Mouse (Mus musculus) ovary, adult 18-20 months (tissue): ENCODE data around the gene Snd1.

Source experiments
- DNase-seq: peaks from one replicate; pipeline ENCODE4 v3.0.0; 2022; ENCODE audit warnings: low spot score, mixed read lengths

Snd1 gene

DNA sequence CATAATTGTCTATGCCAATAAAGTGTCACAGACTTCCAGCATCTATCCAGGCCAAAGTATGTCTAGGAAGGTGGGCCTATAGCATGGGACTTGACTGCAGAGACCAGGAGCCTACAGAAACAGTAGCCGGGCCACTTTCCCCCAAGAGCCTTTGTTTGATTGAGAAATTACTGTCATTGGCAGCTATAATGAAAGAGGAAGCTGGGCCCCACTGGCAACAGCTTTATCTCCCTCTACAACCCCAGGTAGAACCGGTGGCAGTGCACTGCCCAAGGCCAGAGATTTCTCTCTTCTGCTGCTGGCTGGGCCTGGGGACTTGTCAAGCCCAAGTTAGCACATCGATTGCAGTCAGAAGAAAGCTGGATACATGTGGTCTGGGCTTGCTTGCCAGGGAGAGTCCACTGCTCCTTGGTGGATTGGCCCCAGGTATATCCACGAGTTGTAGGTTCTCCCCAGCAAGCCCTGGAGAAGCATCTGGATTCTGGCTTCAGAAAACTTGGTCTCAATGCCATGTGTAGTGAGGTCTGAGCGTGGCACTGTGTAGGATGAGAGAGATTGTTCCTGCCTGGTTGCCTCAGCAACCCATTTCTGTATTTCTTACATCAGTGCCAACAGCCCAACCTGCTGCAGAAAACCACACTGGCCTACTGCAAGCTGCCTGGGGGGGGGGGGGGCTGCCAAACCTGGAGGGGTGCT, 396.9 kb downstream of the Snd1 start:
- DNase-seq: no peak

DNA sequence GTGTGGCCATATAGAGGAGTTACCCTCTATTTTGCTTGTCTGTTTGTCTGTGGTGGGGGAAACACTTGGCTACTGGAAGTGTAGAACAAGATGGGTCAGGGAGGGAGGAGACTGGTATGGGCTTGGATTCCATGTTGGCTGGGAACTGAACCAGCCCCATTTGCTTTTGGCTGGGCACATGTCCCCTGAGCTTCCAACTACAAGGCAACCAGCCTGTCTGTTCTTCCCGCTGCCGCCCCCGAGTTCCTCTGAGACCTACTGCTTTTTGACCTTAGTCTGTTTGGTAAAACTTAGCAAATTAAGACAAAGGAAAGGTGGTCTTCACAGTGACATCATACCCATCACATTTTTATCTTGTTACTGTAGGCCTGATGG, 397.5 kb downstream of the Snd1 start:
- no peak for DNase-seq

DNA sequence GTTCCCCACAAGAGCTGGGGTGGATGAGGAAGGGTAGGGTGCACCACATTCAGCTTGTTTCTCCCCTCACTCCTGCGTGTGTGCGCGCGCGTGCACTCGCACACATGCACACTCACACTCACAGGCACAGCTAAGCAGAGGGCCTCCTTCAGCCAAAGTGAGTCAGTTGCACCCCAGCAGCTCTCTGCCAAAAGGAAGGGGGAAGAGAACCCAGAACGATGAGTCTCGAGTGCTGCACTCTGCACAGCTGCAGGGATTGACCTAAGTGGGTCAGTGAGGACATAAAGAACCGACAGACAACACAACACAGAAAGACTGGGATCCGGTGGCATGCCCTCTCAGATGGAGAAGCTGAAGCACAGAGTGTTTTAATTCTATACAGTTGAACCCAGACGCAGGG, 399.1 kb downstream of the Snd1 start:
- DNase-seq: no peak

DNA sequence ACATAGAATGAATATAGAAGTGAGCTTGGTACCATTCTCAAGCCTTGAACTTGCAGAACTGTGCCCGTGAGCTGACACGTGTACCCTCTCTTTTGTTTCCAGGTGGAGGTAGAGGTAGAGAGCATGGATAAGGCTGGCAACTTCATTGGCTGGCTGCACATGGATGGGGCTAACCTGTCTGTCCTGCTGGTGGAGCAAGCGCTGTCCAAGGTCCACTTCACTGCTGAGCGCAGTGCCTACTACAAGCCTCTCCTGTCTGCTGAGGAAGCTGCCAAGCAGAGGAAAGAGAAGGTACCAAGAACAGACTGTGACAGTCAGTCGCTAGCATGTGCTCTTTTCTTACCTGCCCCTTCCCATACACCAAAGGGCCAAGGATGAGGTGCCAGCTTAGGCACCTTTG, 399.8 kb downstream of the Snd1 start:
- no peak for DNase-seq

DNA sequence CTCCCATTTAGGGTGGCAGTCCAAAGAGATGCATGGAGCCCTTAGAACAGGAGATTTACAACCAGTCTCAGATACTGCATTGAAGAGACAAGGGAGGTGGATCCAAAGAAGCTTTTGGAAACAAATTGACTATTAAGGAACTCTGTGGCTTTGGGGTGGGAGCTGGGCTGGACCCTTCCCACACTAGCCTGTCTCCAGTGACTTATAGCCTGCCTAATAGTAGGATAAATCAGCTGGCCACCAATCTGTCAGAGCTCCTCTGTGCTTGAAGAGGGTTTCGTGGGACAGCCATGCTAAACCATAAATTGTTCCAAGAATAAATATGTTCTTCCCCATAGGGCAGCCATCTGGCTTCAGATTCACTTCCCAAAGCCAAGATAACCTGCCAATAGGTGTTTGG, 400.4 kb downstream of the Snd1 start:
- DNase-seq: no peak

DNA sequence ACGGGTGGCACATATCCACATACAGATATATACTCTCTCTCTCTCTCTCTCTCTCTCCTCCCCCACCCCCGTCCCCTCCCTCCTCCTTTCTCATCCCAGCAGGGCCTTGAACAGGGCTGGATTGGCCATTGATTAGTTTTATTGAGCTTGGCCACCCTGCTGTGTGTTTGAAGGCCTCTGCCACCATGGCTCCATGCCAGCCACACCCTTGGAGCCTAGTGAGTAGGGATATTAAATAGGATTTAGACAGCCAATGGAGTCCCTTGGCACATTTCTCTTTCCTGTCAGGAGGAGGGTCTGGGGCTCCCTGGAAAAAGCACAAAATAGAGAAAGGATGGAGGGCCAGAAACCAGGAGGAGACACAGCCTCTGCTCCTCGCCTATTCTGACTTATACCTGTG, 401.6 kb downstream of the Snd1 start:
- DNase-seq: no peak

DNA sequence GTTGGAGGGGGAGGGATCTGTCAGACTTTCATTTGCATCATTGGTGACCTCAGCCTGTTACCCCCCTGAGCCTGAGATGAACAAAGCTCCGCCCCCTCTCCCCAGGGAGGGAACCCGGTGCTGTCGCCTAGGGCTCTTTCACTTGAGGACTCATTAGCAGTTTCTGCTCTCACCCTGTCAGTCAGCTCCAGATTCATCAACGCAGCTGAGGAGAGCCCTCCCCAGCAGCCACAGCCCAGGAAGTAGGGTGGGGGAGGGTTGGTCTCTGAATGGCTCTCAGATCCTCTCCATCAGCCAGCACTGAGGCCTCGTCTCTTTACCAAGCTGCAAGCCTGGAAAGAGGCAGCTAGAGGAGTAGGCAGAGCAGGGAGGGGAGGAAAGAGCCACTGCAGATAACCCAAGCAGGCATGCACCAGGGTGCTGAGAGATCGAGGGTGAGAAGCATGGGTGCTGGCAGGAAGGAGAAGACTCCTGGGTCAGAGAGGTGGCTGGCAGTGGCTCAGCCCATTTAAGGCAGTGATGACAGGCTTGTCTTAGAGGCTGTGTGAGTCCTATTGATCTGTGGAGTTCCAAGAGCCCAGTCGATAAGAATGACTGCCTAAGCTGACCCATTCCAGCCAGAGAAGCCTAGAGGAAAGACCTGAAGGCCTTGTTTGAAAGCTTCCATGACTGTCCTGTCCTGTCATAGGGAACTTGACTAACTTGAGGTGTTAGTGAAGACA, 403.2 kb downstream of the Snd1 start:
- no peak for DNase-seq

DNA sequence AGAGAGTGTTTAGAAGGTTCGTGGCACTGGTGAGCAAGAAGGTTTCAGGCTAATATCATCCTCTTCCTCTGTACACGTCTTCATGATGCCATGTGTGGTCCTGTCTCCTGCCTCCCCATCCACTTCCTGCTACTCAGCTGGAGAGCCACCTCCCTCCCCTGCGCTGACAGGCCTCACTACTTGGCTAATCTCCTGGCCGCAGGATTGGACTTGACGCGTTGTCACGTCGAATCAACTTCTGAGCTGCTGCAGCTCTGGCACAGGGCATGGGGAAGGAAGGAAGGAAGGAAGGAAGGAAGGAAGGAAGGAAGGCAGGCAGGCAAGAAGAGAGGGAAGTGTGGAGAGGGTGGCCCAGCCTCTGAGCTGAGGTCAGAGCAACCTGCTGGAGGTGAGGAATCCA, 404.4 kb downstream of the Snd1 start:
- no peak for DNase-seq

DNA sequence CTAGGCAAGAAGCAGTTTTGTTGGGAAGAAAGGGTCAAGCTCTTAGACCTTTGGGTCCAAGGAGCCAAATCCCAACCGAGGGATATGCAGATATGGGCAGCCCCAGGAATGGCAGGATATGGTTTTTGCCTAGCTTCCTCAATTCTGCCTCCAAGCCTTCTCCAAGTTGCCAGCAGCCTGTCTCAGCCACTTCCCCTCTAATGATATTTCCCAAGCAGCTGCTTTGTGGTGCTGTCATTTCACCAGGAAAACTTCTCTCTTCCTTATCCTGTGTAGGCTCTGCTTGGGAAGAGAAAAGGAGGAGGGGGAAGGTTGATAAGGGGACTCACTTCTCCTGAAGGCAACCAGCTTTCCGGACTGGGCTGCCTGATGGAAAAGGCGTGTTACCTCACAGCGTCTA, 406.0 kb downstream of the Snd1 start:
- no peak for DNase-seq

DNA sequence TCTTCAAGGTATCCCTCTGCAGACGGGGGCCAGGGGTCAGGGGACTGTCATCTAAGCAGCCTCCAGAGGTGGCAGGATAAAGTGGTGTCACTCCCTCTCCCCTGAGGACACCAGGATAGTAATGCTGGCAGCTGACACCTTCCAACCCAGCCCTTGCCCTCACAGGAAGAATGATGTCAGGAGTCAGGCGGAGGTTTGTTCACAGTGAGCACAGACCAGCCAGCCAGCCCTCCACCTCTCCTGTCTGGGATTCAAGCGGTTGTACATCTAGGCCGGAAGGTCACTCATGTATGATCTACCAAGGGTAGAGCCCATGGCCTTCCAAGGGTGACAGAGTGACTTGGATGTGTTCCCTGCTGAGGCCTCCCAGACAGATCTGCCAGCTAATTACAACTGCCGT, 408.6 kb downstream of the Snd1 start:
- no peak for DNase-seq

DNA sequence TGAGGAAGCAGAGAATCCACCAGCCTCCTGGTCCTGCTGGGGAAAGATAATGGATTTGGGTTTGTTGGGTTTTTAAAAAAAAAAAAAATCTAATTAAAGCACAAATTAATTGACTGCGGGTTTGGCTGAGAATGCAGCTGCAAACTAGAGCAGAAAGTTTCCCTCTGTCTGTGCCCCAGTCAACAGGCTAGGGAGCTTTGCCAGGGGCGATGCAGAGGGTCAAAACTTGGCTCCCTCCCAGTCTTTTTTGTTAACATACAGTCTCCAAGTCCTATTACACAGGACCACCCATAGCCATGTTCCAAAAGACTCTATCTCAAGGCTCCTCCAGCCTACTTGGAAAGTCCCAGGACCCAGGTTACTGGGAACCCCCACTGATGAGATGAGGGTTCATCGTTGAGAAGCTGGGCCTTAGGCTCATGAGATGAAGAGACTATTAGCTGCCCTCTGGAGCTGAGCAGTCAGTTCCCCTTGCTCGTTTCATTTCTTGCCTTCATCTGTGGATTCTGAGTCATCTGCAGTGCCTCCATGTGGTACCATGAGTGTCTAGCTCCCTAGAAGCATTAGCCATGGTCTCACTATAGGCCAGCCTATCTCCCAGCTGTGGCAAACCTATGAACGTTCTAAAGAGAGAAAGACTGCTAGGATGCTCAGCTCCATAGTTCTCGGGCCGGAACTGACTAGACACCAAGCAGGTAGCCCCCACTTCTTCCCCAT, 411.9 kb downstream of the Snd1 start:
- no peak for DNase-seq

DNA sequence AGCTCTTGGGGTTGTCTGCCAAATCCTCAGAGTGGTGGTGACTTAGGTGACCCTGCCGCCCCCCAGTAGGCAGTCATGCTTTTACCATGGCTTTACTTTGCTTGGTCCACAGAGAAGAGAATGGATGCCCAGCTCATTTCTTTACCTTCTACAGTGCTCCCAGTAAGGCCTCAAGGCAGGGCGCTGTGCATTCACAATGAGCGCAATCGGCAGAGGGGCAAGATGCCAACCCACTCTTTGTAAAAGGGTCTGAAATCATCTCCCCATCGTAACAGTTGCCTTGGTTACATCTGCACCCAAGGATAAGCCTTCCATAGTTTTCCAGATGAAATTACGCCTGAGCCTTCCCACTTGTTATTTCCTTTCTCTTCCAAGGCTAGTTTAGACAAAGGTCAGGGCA, 415.5 kb downstream of the Snd1 start:
- no peak for DNase-seq

DNA sequence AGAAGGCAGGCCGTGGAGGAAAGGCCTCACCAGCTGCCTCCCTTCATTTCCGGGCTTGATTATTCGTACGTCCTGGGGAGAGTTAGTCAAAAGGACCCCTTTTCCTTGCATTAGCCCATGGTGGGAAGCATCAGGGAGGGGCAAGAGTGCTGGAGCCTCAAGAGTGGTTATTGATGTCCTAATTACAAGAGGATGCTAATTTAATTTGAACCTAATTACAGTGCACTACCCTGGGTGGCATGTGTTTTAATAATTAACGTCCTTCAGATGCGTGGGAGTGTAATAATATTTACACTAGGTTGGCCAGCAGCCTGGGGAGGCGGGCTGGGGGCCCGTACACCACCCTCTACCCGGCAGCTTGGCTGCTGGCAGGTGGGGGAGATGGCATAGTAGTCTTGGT, 416.5 kb downstream of the Snd1 start:
- no peak for DNase-seq

DNA sequence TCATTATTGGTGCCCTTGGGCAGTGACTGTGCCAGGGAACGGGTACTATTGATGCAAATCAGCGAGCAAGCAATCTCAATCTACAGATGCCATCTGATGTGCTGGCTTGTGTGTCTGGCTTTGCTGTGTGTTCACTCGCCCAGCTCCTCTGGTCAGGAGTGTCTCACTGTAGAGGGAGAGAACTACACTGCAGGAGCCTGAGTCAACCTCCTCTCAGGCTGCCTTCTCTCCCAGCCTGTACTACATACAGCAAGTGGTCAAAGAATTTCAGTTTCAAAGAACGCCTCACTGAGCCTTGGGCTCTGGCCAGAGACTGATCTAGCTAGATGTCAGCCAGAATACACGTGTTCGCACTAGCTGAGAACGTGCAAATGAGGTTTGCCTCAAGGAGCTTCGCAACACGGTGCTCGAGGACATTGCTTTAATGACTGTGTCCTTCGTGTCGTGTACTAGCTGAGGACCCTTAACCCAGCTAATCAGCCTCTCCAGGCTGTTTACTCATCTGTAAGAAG, 420.1 kb downstream of the Snd1 start:
- DNase-seq: no peak

DNA sequence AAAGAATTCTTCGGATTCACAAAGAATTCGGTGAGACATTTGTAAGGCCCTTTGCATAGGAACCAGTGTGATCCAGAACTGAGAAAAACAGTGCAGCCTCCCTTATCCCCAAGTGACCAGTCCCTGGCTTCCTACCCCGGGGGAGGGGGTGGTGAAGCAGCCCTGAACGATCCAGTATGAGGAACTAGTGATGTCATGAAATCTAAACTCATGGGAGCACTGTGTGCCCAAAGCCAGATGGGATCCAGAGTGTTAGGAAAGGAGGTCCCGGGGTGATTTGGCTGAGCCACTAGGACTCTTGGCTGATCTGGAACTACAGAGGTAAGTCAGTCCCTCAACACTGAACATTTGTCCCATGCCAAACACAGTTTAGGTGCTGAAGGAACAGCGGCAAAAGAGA, 420.8 kb downstream of the Snd1 start:
- DNase-seq: no peak

DNA sequence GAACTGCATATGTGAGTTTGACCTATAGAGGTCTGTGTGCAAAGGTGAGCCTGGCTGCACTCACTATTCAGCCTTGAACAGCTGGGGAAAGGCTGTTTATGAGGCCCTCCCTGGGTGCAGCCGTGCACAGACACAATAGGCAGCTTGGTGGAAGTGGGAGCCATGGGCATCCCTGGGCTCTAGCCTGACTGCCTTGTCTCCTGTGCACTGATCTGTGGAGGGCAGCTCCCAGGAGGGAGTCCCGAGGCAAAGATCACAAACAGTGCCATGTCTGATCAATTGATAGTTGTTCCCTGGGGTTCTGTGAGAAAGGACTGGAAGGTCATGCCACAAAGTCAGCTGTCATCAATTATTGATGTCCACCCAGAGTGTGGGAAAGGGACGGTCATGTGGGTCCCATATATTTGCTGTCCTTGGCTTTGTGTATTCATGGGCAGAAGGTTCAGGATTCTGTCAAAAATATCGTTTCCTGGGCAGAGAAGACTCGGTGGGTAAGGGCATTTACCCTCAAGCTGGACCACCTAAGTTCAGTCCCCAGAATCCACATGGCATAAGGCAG, 421.9 kb downstream of the Snd1 start:
- no peak for DNase-seq

DNA sequence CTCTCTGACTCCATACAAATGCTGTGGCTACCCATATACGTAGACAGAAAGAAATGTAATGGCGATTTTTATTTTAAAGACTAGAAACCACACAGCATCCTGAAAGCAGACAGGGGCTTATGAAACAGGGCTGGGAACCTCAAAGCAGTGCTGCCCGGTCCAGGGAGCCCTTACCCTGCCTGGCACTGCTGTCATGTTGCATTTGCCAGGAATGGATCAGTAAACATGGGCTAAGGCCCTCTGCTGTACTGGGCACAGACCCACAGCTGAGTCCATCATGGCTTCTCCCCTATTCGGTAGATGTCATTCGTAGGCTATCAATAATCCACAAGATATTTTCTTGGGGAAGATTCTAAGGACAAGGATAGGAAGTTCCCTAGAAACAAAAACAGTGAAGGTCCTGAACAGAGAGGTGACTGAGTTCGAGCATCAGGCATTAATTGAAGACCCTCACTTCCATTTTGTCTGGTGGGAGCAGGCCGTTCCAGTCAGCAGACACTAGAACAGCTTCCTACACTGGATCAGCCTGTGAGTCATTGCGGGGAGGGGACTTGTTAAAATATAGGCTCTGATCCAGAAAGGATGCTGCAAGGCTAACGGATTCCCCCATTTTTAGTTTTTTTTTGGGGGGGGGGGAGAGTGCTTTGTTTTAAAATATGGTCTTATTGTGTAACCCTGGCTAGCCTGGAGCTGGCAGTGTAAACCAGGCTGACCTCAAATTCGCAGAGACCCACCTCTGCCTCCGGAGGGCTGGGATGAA, 422.6 kb downstream of the Snd1 start:
- DNase-seq: no peak

DNA sequence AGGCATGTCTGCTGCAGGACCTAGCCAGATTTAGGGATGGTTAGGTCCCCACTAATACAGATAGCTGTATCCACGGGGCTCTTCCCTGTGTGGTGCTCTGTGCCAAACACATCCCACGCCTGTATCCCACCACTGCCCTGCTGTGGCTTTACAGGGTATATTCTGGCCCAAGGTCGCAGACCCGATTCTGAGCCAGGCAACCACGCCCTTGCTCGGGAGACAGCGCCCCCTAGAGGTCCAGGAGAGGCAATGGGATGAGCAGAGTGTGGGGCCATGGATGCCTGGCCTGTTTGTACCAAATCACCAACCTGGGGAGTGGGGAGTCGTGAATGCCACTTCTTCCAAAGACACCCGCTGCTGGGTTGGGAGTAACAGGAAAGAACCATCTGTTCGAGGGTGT, 423.9 kb downstream of the Snd1 start:
- DNase-seq: no peak

DNA sequence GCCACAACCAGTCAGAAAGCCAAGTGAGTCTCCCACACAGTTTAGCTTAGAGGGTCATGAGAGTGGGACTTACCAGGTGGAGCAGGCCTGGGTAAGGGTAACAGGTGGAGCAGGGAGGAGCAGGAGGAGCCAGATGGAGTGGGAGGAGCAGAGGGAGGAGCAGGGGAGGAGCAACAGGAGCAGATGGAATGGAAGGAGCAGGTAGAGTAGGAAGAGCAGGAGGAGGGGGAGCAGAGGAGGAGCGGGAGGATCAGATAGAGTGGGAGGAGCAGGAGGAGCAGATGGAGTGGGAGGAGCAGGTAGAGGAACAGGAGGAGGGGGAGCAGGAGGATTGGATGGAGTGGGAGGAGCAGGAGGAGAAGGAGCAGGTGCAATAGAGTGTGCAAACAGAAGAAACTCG, 427.6 kb downstream of the Snd1 start:
- DNase-seq: no peak

DNA sequence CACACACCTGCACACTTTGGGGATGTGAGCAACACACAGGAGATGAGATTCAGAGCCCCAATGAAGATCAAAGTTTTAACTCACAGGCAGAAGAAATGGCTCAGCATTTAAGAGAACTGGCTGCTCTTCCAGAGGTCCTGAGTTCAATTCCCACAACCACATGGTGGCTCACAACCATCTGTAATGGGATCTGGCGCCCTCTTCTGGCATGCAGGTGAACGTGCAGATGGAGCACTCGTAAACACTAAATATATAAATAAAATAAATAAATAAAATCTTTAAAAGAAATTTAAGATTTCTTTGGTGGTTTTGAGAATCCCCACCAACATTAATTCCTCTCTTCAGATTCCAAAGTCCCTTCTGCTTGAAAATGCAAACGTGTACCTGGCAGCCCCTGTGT, 429.5 kb downstream of the Snd1 start:
- DNase-seq: no peak

DNA sequence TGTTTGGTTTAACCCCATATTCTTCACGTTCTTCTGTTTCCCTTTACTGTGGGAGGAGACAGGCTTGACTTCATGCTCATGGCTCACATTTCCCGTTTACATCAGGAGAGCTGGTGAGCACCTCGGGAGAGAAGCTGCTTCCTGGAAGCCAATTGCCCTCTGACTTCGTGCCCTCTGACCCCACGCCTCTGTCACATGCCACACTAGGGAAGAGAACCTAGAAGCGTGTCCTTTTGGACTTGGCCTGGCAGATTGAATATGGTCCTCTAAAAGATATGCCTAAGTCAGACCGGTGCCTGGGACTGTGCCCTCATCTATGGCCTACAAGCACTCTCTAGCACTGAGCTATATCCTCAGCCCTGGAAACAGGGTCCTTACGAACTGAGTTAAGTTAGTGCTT, 430.4 kb downstream of the Snd1 start:
- DNase-seq: no peak

DNA sequence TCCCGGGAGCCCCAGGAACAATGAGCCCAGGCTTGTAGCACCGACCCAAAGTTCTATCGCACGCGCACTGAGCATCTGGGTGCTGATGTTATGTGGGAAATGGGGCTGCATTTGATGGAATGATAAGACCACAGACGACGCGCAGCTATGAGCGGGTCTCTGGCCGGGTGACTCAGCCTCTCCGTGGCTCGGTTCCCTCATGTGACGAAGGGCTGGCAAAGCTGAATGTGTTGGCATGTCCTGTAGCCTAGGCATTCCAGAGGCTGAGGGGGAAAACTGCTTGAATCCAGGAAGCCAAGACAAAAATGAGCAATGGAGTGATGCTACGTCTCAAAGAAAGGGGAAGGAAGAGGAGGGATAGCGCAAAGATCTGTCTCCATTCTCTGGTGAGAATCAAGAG, 434.9 kb downstream of the Snd1 start:
- DNase-seq: no peak
